Mouse (Mus musculus): ENCODE results near the gene Col7a1.

- TF ChIP-seq TCF12 (IDR thresholded peaks at IDR 0.05; ENCODE audit: insufficient read depth, poor library complexity, severe bottlenecking) (no peak), POLR2A (IDR thresholded peaks at IDR 0.05; ENCODE audit: insufficient read length, low read depth) (no peak), SRF (IDR thresholded peaks at IDR 0.05; ENCODE audit: control insufficient read depth, insufficient read length, low read depth) (no peak)
These were observed 11.0 kb downstream of the Col7a1 start for GRCm38 (mm10) chr9:108964338-108964737.
